Mouse (Mus musculus) intestine, embryonic 15.5 days (tissue): Measurements from ENCODE around the gene Olfr229. TPM values are rescaled to one million over a fixed set of nuclear protein-coding genes. Genes with fewer than 3 reads are reported as not detected.
"Not testable (repeated sequence)": the region's sequence is repeated elsewhere in the genome, so short reads cannot be mapped to it uniquely, and the experiment has no call there.

Experiments used
- ATAC-seq: fragments of 200-750 bp; cut with Nextera tagmentation; 2 replicates; pipeline ENCODE4 v1.8.0; 2017; ENCODE audit warnings: moderate TSS enrichment, moderate library complexity
- H3K27ac ChIP-seq: fragments of 300-500 bp; sonication (generic); 2 replicates; pipeline ENCODE4 v1.5.1; 2015; ENCODE audit warnings: mild to moderate bottlenecking, inconsistent platforms
- H3K27me3 ChIP-seq: fragments of 300-500 bp; sonication (generic); replicated peaks from 2 replicates; pipeline ENCODE4 v1.6.1; 2015; ENCODE audit warnings: inconsistent platforms
- H3K36me3 ChIP-seq: fragments of 300-500 bp; sonication (generic); 2 replicates; pipeline ENCODE4 v1.6.1; 2015; ENCODE audit warnings: inconsistent platforms
- H3K4me1 ChIP-seq: fragments of 300-500 bp; sonication (generic); replicated peaks from 2 replicates; pipeline ENCODE4 v1.6.1; 2015; ENCODE audit warnings: inconsistent platforms
- H3K4me2 ChIP-seq: fragments of 300-500 bp; sonication (generic); replicated peaks from 2 replicates; pipeline ENCODE4 v1.6.1; 2015; ENCODE audit warnings: mild to moderate bottlenecking, inconsistent platforms
- H3K4me3 ChIP-seq: fragments of 300-500 bp; sonication (generic); replicated peaks from 2 replicates; pipeline ENCODE4 v1.5.1; 2015; ENCODE audit warnings: inconsistent platforms
- H3K9ac ChIP-seq: fragments of 300-500 bp; sonication (generic); 2 replicates; pipeline ENCODE4 v1.6.1; 2015; ENCODE audit warnings: inconsistent platforms
- H3K9me3 ChIP-seq: fragments of 300-500 bp; sonication (generic); 2 replicates; pipeline ENCODE4 v1.6.1; 2016; ENCODE audit warnings: inconsistent platforms
- WGBS: fragments of 180-500 bp; shearing (Covaris S2); methylation state at CpG from one replicate; pipeline ENCODE4 v1.1.7; 2015; 5-methylcytosine and 5-hydroxymethylcytosine counted together
- polyA plus RNA-seq: library from polyadenylated mRNA; unstranded; fragments of >200 nt; fragmentation: Nextera tagmentation; extraction: Ambion mirVana; gene quantifications from 2 replicates; pipeline ENCODE4 v1.2.1, GENCODE M21; 2015

The Olfr229 gene
- polyA plus RNA-seq = not detected in 2 replicates

GRCm38 (mm10) chr9:39907036-39907435, at the start of gene Olfr229:
Gene Olfr229, plus strand, starts transcription at chr9:39907336.
- Histone ChIP-seq H3K36me3 (no peaks in the 10 kb centered on the region), H3K27me3 (no peaks in the 10 kb centered on the region), H3K9me3 (no peaks in the 10 kb centered on the region), H3K27ac (no peak within 1 kb of the TSS), H3K4me1 (no peaks in the 10 kb centered on the region), H3K4me3 (no peak within 1 kb of the TSS), H3K4me2 (no peak within 1 kb of the TSS), H3K9ac (no peak within 1 kb of the TSS)
- no peak for ATAC-seq
- 65% methylated on average over 2 of the region's 2 CpGs for WGBS

GRCm38 (mm10) chr9:39866122-39866521, 41.0 kb upstream of the Olfr229 start, which contains the start of gene Olfr972:
Gene Olfr972, plus strand, starts transcription at chr9:39866422.
- no peak for ATAC-seq
- no peaks in the 10 kb centered on the region for H3K4me1 ChIP-seq
- H3K27me3 ChIP-seq = no peaks in the 10 kb centered on the region
- no peak within 1 kb of the TSS for H3K4me2 ChIP-seq
- no peak within 1 kb of the TSS for H3K9ac ChIP-seq
- no peaks in the 10 kb centered on the region for H3K9me3 ChIP-seq
- H3K36me3 ChIP-seq = no peaks in the 10 kb centered on the region
- no peak within 1 kb of the TSS for H3K27ac ChIP-seq
- no peak within 1 kb of the TSS for H3K4me3 ChIP-seq
- WGBS = 75% methylated on average over 2 of the region's 2 CpGs

GRCm38 (mm10) chr9:39871986-39872385, 35.1 kb upstream of the Olfr229 start:
- WGBS = 82% methylated on average over 1 of the region's 1 CpGs
- not testable (repeated sequence) for H3K4me2 ChIP-seq, H3K4me1 ChIP-seq, H3K36me3 ChIP-seq, H3K4me3 ChIP-seq, ATAC-seq, H3K9me3 ChIP-seq, H3K27me3 ChIP-seq, H3K27ac ChIP-seq, H3K9ac ChIP-seq

GRCm38 (mm10) chr9:39877541-39878396, 29.4 kb upstream of the Olfr229 start:
- H3K4me3 ChIP-seq, H3K4me2 ChIP-seq, H3K27ac ChIP-seq, H3K36me3 ChIP-seq, H3K4me1 ChIP-seq, H3K9ac ChIP-seq, H3K27me3 ChIP-seq, H3K9me3 ChIP-seq: not testable (repeated sequence)
- peak; percentile 68; the same call in 1 of the 2 replicates for ATAC-seq
- WGBS = no CpG with 5 or more reads among the region's 4 CpGs

- Histone ChIP-seq H3K4me1 (no peaks in the 10 kb centered on the region), H3K27me3 (no peaks in the 10 kb centered on the region), H3K27ac (no peak overlapping the region), H3K36me3 (no peaks in the 10 kb centered on the region), H3K9ac (no peak overlapping the region), H3K9me3 (no peaks in the 10 kb centered on the region), H3K4me3 (no peak overlapping the region), H3K4me2 (no peak overlapping the region)
- ATAC-seq = peak; percentile 36; the same call in 1 of the 2 replicates
- 73% methylated on average over 6 of the region's 6 CpGs for WGBS
Measured at GRCm38 (mm10) chr9:39905106-39905505, 2.0 kb upstream of the Olfr229 start.

GRCm38 (mm10) chr9:39909939-39910338, 2.8 kb downstream of the Olfr229 start:
- Histone ChIP-seq H3K4me1 (no peaks in the 10 kb centered on the region), H3K9me3 (no peaks in the 10 kb centered on the region), H3K9ac (no peak overlapping the region), H3K27me3 (no peaks in the 10 kb centered on the region), H3K27ac (no peak overlapping the region), H3K4me3 (no peak overlapping the region), H3K4me2 (no peak overlapping the region), H3K36me3 (no peaks in the 10 kb centered on the region)
- WGBS = 82% methylated on average over 3 of the region's 3 CpGs
- no peak for ATAC-seq

- H3K27me3 ChIP-seq, H3K9me3 ChIP-seq, H3K27ac ChIP-seq, H3K4me3 ChIP-seq, H3K4me2 ChIP-seq, H3K36me3 ChIP-seq, H3K4me1 ChIP-seq, ATAC-seq, H3K9ac ChIP-seq: not testable (repeated sequence)
- WGBS = no CpG with 5 or more reads among the region's 4 CpGs
Measured at GRCm38 (mm10) chr9:39927975-39928836, 21.1 kb downstream of the Olfr229 start.

GRCm38 (mm10) chr9:39928837-39929236, 21.7 kb downstream of the Olfr229 start:
- not testable (repeated sequence) for H3K4me2 ChIP-seq, H3K36me3 ChIP-seq, H3K27me3 ChIP-seq, H3K27ac ChIP-seq, H3K9me3 ChIP-seq, H3K4me1 ChIP-seq, ATAC-seq, H3K9ac ChIP-seq, H3K4me3 ChIP-seq
- 65% methylated on average over 1 of the region's 1 CpGs for WGBS

GRCm38 (mm10) chr9:39937201-39937600, 30.1 kb downstream of the Olfr229 start, which contains the start of gene Olfr974:
Gene Olfr974, plus strand, starts transcription at chr9:39937501.
- Histone ChIP-seq H3K27me3 (no peaks in the 10 kb centered on the region), H3K4me2 (no peak within 1 kb of the TSS), H3K36me3 (no peaks in the 10 kb centered on the region), H3K9ac (no peak within 1 kb of the TSS), H3K9me3 (no peaks in the 10 kb centered on the region), H3K27ac (no peak within 1 kb of the TSS), H3K4me3 (no peak within 1 kb of the TSS), H3K4me1 (no peaks in the 10 kb centered on the region)
- 84% methylated on average over 1 of the region's 1 CpGs for WGBS
- no peak for ATAC-seq

GRCm38 (mm10) chr9:39951946-39952345, 44.8 kb downstream of the Olfr229 start, which contains the start of gene Olfr975:
Gene Olfr975, minus strand, starts transcription at chr9:39952046.
- Histone ChIP-seq H3K4me3 (no peak within 1 kb of the TSS), H3K9me3 (no peaks in the 10 kb centered on the region), H3K9ac (no peak within 1 kb of the TSS), H3K36me3 (no peaks in the 10 kb centered on the region), H3K4me1 (no peaks in the 10 kb centered on the region), H3K4me2 (no peak within 1 kb of the TSS), H3K27ac (no peak within 1 kb of the TSS), H3K27me3 (no peaks in the 10 kb centered on the region)
- ATAC-seq = no peak
- 50% methylated on average over 1 of the region's 1 CpGs for WGBS

GRCm38 (mm10) chr9:39961033-39961432, 53.9 kb downstream of the Olfr229 start, which contains the start of gene Olfr976:
Gene Olfr976, minus strand, starts transcription at chr9:39961133.
- H3K4me1 ChIP-seq, H3K36me3 ChIP-seq, H3K9ac ChIP-seq, H3K9me3 ChIP-seq, ATAC-seq, H3K27me3 ChIP-seq, H3K4me2 ChIP-seq, H3K4me3 ChIP-seq, H3K27ac ChIP-seq: not testable (repeated sequence)
- WGBS = 80% methylated on average over 8 of the region's 9 CpGs
